ENCODE assay signal across 15 mouse cellular contexts in genomic region chr17:85776876-85777275, GRCm38 (mm10).
DNase-seq lines count a peak whose midpoint lies in the region; ATAC-seq and TF ChIP-seq lines count a peak whose summit lies in the region.
"Had no signal": no experiment of that assay in that cellular context is flagged by ENCODE, and none has a peak within 500 bp of the region (broad histone marks: within the 10 kb centered on the region; RNA-seq: fewer than 3 reads in every experiment).

No protein-coding gene starts in this region.

- H3K9ac ChIP-seq in forebrain, embryonic 16.5 days (replicated peaks; ENCODE audit: low read depth, low read length) = no peak overlapping the region
- H3K9ac ChIP-seq in midbrain, embryonic 15.5 days = no peak overlapping the region
- no peak overlapping the region for H3K9ac ChIP-seq in liver, postnatal 0 days (replicated peaks)
- H3K9ac ChIP-seq: embryonic facial prominence, embryonic 13.5 days; limb, embryonic 15.5 days had no signal

- H3K27ac ChIP-seq in forebrain, embryonic 16.5 days (ENCODE audit: low read length) = no peak overlapping the region
- H3K27ac ChIP-seq in midbrain, embryonic 15.5 days = peak overlapping the region; percentile 48; the same call in 1 of the 2 replicates
- no peak overlapping the region for H3K27ac ChIP-seq in liver, postnatal 0 days (ENCODE audit: low read depth)
- H3K27ac ChIP-seq: embryonic facial prominence, embryonic 13.5 days; heart, embryonic 10.5 days; limb, embryonic 15.5 days had no signal

- DNase-seq in R1 (ENCODE audit: low read depth, low spot score) = peak; percentile 51
- DNase-seq in layer of hippocampus, postnatal 14 days (ENCODE audit: low spot score in 2 of 2) = peak; percentile 57 to 66
- DNase-seq in heart, postnatal 25 days (ENCODE audit: low spot score) = no peak
- DNase-seq in heart, postnatal 4 days = no peak
- no peak for DNase-seq in liver, postnatal 0 days
- DNase-seq in spleen, adult 12 weeks (ENCODE audit: low spot score) = no peak
- DNase-seq: cerebellum, adult 11-12 months; thymus, adult 18-20 months had no signal

- intact Hi-C loops in heart, postnatal 25 days (cut with DNase I) = no loop called here

- H3K4me1 ChIP-seq in forebrain, embryonic 16.5 days (replicated peaks; ENCODE audit: control insufficient read depth, insufficient read depth, low read length) = 0 out of 2 replicates have a peak, but pooled peaks cover 2% of the 10 kb centered on the region
- H3K4me1 ChIP-seq in midbrain, embryonic 15.5 days = no peaks in the 10 kb centered on the region
- no peaks in the 10 kb centered on the region for H3K4me1 ChIP-seq in liver, postnatal 0 days (ENCODE audit: insufficient read depth)
- H3K4me1 ChIP-seq: embryonic facial prominence, embryonic 13.5 days; limb, embryonic 15.5 days had no signal

- H3K27me3 ChIP-seq in forebrain, embryonic 16.5 days (replicated peaks; ENCODE audit: control insufficient read depth, insufficient read depth, low read length) = no peaks in the 10 kb centered on the region
- no peaks in the 10 kb centered on the region for H3K27me3 ChIP-seq in midbrain, embryonic 15.5 days (replicated peaks)
- H3K27me3 ChIP-seq in liver, postnatal 0 days (ENCODE audit: insufficient read depth, low read length) = 0 out of 2 replicates have a peak, but pooled peaks cover 3% of the 10 kb centered on the region
- H3K27me3 ChIP-seq: CH12.LX had no signal

- H3K36me3 ChIP-seq in forebrain, embryonic 16.5 days (ENCODE audit: control insufficient read depth, insufficient read depth) = no peaks in the 10 kb centered on the region
- H3K36me3 ChIP-seq in midbrain, embryonic 15.5 days (replicated peaks) = no peaks in the 10 kb centered on the region
- H3K36me3 ChIP-seq in liver, postnatal 0 days (replicated peaks; ENCODE audit: insufficient read depth, low read length) = no peaks in the 10 kb centered on the region
- H3K36me3 ChIP-seq: embryonic facial prominence, embryonic 13.5 days; heart, embryonic 10.5 days; limb, embryonic 15.5 days had no signal

- no peak overlapping the region for H3K4me2 ChIP-seq in forebrain, embryonic 16.5 days (ENCODE audit: low read length)
- no peak overlapping the region for H3K4me2 ChIP-seq in midbrain, embryonic 15.5 days
- H3K4me2 ChIP-seq in liver, postnatal 0 days (ENCODE audit: low read depth, low read length) = no peak overlapping the region
- H3K4me2 ChIP-seq: embryonic facial prominence, embryonic 13.5 days; limb, embryonic 15.5 days had no signal

- peak; percentile 97 for ATAC-seq in forebrain, embryonic 16.5 days
- ATAC-seq in midbrain, embryonic 15.5 days (replicated peaks) = peak; percentile 98
- no peak for ATAC-seq in liver, postnatal 0 days
- ATAC-seq: intestine, postnatal 0 days had no signal

- WGBS in forebrain, embryonic 16.5 days = 51% methylated on average over 3 of the region's 3 CpGs
- WGBS in midbrain, embryonic 15.5 days = 37% methylated on average over 3 of the region's 3 CpGs
- WGBS in liver, postnatal 0 days (ENCODE audit: insufficient replicate concordance) = 64% methylated on average over 3 of the region's 3 CpGs

- no peak overlapping the region for H3K4me3 ChIP-seq in forebrain, embryonic 16.5 days (replicated peaks; ENCODE audit: low read length)
- H3K4me3 ChIP-seq in midbrain, embryonic 15.5 days = no peak overlapping the region
- H3K4me3 ChIP-seq in liver, postnatal 0 days (ENCODE audit: low read depth, low read length) = no peak overlapping the region
- H3K4me3 ChIP-seq: embryonic facial prominence, embryonic 13.5 days; heart, embryonic 10.5 days; limb, embryonic 15.5 days had no signal

- TF ChIP-seq EP300 in liver, postnatal 0 days (IDR thresholded peaks at IDR 0.05; ENCODE audit: low read depth) = no peak

- H3K9me3 ChIP-seq in forebrain, embryonic 16.5 days (ENCODE audit: control insufficient read depth, low read length) = no peaks in the 10 kb centered on the region
- H3K9me3 ChIP-seq in midbrain, embryonic 15.5 days = no peaks in the 10 kb centered on the region
- no peaks in the 10 kb centered on the region for H3K9me3 ChIP-seq in liver, postnatal 0 days (ENCODE audit: low read length)
- H3K9me3 ChIP-seq: embryonic facial prominence, embryonic 13.5 days; heart, embryonic 10.5 days; limb, embryonic 15.5 days had no signal

- TF ChIP-seq CTCF in liver, postnatal 0 days (IDR thresholded peaks at IDR 0.05; ENCODE audit: low read depth) = no peak

Comparison
In these comparisons a context has a peak if more than half of its experiments do, and no peak if none do; other contexts are left out.
1. DNase-seq: peak in R1 (single experiment) and layer of hippocampus, postnatal 14 days (2 of 2); none in heart, postnatal 25 days (single experiment), heart, postnatal 4 days (single experiment), liver, postnatal 0 days (single experiment) and spleen, adult 12 weeks (single experiment).